Mouse (Mus musculus): ENCODE results near the gene Myo1a.
"Not testable (repeated sequence)": the region's sequence is repeated elsewhere in the genome, so short reads cannot be mapped to it uniquely, and the experiment has no call there.

Myo1a gene

DNA sequence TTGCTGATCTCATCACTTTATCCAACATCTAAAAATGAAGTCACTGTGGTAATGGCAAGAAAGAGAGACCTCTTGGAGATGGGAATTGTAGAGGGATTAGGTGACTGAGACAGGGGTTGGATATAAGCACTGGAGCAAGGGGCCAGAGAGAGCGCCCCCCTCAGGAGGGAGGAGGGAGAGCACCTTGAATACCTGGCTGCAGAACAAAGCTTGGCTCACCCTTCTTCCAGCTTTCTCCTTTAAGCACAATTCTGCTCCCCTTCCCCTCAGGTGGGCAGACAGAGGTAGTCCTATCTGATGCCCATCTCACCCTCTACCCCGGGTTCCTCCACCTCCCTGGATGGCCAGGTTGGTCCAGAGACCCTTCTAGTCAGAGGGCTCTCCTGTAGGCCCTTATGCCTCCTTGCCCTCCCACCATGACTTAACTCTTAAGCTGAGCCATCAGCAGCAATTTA lies at the start of gene Myo1a:
Gene Myo1a, plus strand, starts transcription at position 405 of the 455 bp plus-strand sequence.
- no peak for DNase-seq (ENCODE audit: low spot score)

GRCm38 (mm10) chr10:127657617-127658016 lies 47.4 kb upstream of the Myo1a start:
- not testable (repeated sequence) for DNase-seq (ENCODE audit: low spot score)

- no peak for DNase-seq (ENCODE audit: low spot score)
Measured at GRCm38 (mm10) chr10:127658076-127658475, 46.9 kb upstream of the Myo1a start.

DNA sequence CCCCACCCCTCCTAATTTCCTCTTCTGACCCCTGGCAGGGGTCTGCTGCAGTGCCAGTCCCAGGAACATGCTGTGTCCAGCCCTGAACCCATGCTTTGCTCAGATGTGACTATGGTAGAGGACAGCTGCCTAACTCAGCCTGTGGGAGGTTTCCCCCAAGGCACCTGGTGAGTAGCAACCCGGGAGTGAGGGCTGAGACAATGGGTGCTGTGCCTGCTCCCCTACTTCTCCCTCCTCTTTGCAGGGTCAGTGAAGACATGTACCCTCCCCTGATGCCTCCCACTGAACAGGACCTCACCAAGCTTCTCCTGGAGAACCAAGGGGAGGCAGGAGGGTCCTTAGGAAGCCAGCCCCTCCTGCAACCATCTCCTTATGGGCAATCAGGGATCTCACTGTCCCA lies 45.4 kb upstream of the Myo1a start:
- no peak for DNase-seq (ENCODE audit: low spot score)

DNA sequence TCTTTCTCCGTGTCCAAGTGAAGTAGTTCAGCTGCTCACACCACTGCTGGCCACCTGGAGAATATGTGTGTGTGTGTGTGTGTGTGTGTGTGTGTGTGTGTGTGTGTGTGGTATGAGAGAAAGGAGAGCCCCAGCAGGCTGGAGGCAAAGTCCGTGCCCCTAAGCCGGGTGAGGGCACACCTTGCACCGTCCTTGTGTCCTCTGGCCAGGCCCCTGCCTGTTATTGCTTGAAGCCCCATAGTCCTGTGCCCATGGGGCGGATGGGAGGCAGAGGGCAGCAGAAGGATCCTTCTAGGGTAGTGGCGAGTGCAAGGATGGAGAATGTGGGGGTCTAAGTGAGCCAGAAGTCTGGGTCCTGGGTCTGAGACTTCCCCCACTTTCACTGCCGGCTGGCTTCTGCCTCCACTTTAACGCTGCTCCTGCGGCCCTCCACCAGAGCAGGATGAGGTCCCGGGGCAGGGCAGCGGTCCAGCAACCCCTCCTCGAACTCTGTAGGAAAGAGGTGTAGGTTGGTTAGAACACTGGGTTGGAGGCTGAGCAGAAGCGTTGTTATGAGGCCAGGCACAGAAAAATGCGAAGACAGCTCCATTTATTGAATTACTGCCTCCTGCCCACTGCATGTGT lies 43.6 kb upstream of the Myo1a start:
- DNase-seq (ENCODE audit: low spot score) = no peak

GRCm38 (mm10) chr10:127661915-127662663 lies 42.9 kb upstream of the Myo1a start:
- peak; percentile 61 for DNase-seq (ENCODE audit: low spot score)

DNA sequence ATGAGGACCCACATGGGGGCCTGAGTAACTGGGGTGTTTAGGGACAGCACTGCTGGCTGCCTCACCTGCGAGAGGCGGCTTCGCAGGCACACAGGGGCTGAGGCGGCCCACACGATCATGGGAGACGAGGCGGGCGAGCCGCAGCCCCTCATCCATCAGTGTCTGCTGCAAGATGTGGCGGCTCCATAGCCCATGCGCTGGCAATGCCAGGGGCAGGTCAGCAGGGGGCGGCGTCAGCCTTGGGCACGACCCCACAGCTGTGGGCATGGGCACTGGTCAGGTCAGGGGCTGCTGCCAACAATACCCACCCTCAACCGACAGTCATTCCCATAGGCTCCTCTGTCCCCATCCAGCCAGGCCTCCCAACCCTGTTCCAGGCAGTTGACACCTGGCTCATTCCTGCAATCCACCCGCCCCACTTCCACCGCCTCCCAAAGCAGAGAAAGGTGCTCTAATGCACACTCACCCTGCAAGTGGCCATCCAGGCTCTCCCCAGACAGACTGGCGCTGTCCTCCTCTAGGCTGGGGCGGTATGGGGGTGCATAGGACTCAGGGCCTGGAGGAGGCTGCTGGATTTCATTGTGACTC lies 42.2 kb upstream of the Myo1a start:
- DNase-seq (ENCODE audit: low spot score) = peak; percentile 42

- DNase-seq (ENCODE audit: low spot score) = no peak
Measured at GRCm38 (mm10) chr10:127663590-127663989, 41.4 kb upstream of the Myo1a start.

DNA sequence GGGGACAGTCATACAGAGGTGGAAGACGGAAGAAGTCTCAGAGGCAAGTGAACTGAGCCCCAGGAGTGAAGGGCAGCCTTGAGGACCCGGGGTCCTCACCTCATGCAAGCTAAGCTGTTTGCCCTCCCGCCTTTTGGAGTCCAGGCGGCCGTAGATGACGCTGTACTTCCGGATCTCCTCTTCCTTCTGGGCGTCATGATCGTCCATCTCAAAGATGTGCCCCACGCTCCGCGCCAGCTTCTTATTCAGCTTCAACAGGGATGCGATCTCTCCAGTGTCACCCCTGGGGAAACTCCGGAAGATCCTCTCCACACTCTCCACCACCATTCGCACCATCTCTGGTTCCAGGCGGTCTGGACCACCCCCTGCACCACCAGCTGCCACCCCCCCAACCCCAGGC lies 40.8 kb upstream of the Myo1a start:
- DNase-seq (ENCODE audit: low spot score) = no peak

DNA sequence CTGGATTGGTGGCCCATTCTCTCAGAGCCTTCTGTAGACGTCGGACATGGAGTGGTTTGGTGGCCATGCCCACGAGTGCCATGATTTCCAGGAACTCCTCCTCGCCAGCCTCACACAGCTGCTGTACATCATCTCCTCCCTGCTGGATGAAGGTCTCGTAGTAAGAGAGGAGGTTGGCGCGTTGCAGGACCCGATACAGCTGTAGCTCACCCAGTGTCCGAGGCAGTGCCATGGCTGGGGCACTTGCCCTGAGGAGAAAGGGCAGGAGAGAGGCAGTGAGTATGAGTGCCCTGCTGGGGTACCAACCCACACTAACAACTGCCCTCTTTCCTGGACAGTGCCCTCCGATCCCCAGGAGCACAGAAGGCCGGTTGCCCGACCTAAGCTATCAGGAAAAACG lies 40.1 kb upstream of the Myo1a start:
- DNase-seq (ENCODE audit: low spot score) = no peak

GRCm38 (mm10) chr10:127665366-127666181 lies 39.4 kb upstream of the Myo1a start:
- no peak for DNase-seq (ENCODE audit: low spot score)

- DNase-seq (ENCODE audit: low spot score) = peak; percentile 95
Measured at GRCm38 (mm10) chr10:127666501-127667268, 38.3 kb upstream of the Myo1a start, which contains the start of gene Nemp1. Gene Nemp1, plus strand, starts transcription at chr10:127666901.

DNA sequence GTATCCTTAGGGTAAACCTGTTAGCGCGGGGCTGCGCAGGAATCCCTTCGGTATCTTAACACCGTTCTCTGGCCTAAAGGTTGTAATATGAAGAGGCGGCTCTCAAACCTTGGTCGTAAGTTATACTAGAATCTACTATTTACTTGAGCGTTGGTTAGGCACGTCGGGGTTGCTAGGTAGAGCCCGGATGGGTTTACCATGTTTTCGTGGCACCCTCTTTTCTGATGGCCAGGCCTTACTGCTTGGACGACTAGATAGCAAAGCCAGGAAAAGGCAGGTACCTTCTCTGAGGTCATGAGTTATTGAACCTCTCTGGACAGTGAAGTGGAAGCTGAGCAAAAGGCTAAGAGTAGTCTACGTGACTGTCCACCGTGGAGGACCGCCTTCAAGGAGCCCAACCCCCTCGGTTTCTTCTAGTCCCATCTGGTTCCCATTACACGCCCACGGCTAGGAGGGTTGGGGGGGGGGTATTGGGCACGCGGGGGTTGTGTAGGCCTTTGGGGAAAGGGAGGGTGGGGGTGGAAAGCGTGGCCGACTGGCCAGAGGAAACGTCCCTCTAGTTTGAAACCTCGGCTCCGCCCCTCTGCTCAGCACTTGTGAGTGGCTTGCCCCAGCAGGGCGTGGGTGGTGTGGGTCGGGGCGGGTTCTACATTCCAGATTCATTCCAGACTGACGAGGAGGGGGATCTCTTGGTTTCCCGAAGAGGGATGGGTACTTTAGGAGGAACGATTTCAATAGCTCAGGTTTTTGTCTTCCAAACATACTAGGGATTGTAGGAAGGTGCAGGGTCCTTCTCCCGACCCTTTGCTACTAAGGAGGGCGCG lies 37.5 kb upstream of the Myo1a start:
- peak; percentile 92 for DNase-seq (ENCODE audit: low spot score)

- peak; percentile 78 for DNase-seq (ENCODE audit: low spot score)
Measured at GRCm38 (mm10) chr10:127668093-127669050, 36.6 kb upstream of the Myo1a start, which contains the start of gene Nab2. Gene Nab2, minus strand, starts transcription at chr10:127668568.

DNA sequence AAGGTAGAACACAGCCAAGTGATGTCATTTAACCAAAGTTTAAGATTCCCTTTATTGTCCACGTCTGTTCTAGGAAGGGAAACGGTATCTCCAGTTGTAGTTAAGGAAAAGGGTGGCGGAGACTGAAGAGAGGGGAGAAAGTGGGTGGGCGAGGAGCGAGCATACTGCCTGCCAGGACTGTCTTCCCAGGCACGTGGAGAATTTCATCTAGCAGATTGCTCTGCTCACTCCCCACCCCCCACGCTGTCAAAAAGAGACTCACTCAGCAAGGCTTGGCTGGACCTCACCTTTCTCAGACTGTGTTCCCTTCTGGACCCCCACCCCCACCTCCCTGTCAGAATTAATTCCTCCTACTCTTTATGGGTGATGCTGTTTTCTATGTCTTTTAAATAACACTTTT lies 35.8 kb upstream of the Myo1a start:
- no peak for DNase-seq (ENCODE audit: low spot score)

DNA sequence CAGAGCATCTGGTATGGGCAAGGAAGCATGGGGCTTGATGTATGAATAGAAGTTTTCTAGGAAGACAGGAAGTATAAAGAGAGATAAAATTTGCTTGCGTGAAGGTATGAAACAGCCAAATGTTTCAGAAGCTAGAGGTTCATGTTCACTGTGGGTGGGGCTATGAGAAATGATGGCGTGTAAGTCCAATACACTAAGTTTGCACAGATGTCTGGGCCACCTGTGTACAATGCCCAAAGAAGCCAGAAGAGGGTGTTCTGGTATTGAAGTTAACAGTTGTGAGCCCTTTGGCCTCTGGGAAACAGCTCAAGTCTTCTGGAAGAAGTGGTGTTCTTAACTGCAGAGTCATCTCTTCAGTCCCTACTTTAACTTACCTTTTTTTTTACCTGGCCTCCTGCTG lies 34.8 kb upstream of the Myo1a start:
- no peak for DNase-seq (ENCODE audit: low spot score)

- no peak for DNase-seq (ENCODE audit: low spot score)
Measured at GRCm38 (mm10) chr10:127671276-127671675, 33.7 kb upstream of the Myo1a start.

DNA sequence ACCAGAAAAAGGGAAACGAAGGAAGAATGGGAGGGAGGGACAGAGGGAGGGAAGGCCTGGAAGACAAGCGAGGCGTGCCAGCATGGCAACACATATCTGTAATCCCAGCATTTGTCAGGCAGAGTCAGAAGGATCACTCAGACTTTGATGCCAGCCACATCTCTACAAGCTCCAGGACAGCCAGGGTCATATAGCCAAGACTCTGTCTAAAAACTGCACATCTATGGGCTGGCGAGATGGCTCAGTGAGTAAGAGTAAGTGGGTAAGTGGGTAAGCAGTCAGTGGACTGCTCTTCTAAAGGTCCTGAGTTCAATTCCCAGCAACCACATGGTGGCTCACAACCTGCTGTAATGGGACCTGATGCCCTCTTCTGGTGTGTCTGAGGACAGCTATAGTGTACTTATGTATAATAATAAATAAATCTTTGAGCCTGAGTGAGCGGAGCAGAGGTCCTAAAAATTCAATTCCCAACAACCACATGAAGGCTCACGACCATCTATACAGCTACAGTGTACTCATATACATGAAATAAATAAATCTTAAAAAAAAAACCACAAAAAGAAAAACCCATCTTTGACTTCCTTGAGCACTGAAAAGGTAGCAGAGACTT lies 30.8 kb upstream of the Myo1a start:
- DNase-seq (ENCODE audit: low spot score) = no peak

All from ovary, adult 18-20 months (tissue).